Mouse (Mus musculus) embryonic fibroblast, embryonic 13.5 days (primary cell): ENCODE measurements around the gene Cldn15.

Source experiments
- CTCF ChIP-seq: IDR thresholded peaks from 2 replicates; pipeline ENCODE4 v1.5.1; 2011; ENCODE audit warnings: mild to moderate bottlenecking, control low read depth, low read length, moderate library complexity, borderline replicate concordance; ENCODE audit not compliant: insufficient read depth
- POLR2A ChIP-seq: IDR thresholded peaks from 2 replicates; pipeline ENCODE4 v1.6.1; 2011; ENCODE audit warnings: low read depth, mild to moderate bottlenecking, control low read depth, low read length, moderate library complexity

- TF ChIP-seq CTCF: no peak
- no peak for TF ChIP-seq POLR2A
Observed at GRCm38 (mm10) chr5:136962966-136963540, 3.4 kb upstream of the Cldn15 start.
